Mouse (Mus musculus): Measurements from ENCODE around the gene Tnnc2. TPM values are rescaled to one million over a fixed set of nuclear protein-coding genes. Genes with fewer than 3 reads are reported as not detected.
"Not testable (repeated sequence)": the region's sequence is repeated elsewhere in the genome, so short reads cannot be mapped to it uniquely, and the experiment has no call there.

Tnnc2 gene
- polyA plus RNA-seq, 1 experiment from 2014 or later: 26.2 TPM

DNA sequence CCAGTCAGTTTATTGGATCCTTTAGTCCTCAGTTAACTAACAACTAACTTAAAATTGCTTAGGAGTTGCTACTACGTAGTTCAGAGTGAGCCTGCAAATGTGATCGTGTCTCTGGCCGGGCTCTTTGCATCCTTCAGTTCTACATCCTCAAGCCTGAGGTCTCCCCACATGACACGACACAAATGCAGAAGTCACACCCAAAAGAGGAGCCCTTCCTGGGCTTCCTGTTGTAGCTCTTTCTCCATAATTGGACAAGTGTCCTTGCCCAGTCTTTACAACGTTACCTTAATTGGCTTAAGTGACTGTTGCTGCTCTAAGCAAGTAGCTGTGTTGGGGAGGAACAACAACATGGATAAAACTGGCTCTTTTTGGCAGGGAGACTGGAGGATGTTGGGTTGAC is 35.6 kb upstream of the Tnnc2 start:
- no peak overlapping the region for H3K27ac ChIP-seq
- H3K27me3 ChIP-seq (replicated peaks): no peaks in the 10 kb centered on the region
- ATAC-seq (ENCODE audit: low FRiP score, low read depth): no peak
- peaks cover 6% of the 10 kb centered on the region for H3K36me3 ChIP-seq
- H3K9ac ChIP-seq: no peak overlapping the region
- no peaks in the 10 kb centered on the region for H3K4me1 ChIP-seq
- WGBS: 92% methylated on average over 5 of the region's 5 CpGs
- H3K9me3 ChIP-seq: no peaks in the 10 kb centered on the region
- no peak overlapping the region for H3K4me2 ChIP-seq (replicated peaks)
- H3K4me3 ChIP-seq: no peak overlapping the region

DNA sequence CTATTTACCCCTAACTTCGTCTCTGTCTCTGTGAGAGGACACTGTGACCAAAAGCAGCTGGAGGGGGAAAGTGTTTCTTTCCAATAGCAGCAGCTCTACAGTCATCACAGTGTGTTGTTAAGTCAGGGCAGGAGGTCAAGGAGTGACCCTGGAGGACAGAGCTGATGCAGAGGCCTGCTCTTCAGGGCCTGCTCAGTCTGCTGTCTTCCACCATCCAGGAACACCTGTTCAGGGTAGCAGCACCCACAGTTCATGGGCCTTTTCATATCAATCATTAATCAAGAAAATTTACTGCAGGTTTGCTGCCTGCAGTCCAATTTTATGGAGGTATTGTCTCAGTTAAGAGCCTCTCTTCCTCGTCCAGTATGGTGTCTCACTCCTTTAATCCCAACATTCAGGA is 33.8 kb upstream of the Tnnc2 start:
- Histone ChIP-seq H3K4me2 (replicated peaks) (no peak overlapping the region), H3K27me3 (replicated peaks) (no peaks in the 10 kb centered on the region), H3K27ac (no peak overlapping the region), H3K9ac (no peak overlapping the region), H3K36me3 (peaks cover 5% of the 10 kb centered on the region; the same call in 1 of the 2 replicates), H3K4me1 (no peaks in the 10 kb centered on the region), H3K9me3 (no peaks in the 10 kb centered on the region), H3K4me3 (no peak overlapping the region)
- WGBS: 55% methylated on average over 2 of the region's 2 CpGs
- no peak for ATAC-seq (ENCODE audit: low FRiP score, low read depth)

GRCm38 (mm10) chr2:164806614-164807013 is 26.8 kb upstream of the Tnnc2 start:
- H3K27ac ChIP-seq: no peak overlapping the region
- H3K36me3 ChIP-seq: peaks cover 8% of the 10 kb centered on the region; the same call in 1 of the 2 replicates
- no peaks in the 10 kb centered on the region for H3K27me3 ChIP-seq (replicated peaks)
- H3K4me3 ChIP-seq: no peak overlapping the region
- peak overlapping the region; percentile 77; the same call in 1 of the 2 replicates for H3K4me2 ChIP-seq (replicated peaks)
- peaks cover 17% of the 10 kb centered on the region for H3K4me1 ChIP-seq
- no peak for ATAC-seq (ENCODE audit: low FRiP score, low read depth)
- 82% methylated on average over 7 of the region's 7 CpGs for WGBS
- H3K9me3 ChIP-seq: no peaks in the 10 kb centered on the region
- no peak overlapping the region for H3K9ac ChIP-seq

DNA sequence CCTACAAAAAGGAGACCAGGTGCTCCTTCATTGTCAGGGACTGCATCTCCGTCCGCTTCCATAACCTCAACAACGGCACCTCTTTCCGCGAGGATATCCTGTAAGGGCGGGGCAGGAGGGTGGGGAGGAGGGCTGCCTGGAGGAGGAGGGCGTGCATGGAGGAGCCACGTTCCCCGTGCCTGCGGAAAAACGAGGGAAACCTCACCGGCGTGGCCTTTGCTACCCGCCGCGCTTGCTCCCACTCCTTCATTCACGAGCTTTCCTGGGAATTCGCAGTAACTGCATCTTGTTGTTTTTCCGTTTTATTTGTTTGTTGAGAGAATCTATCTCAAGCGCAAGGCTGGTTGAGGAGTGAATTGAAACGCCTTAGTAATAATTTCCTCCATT is 25.6 kb upstream of the Tnnc2 start:
- Histone ChIP-seq H3K9ac (peak overlapping the region; percentile 69), H3K27ac (0 out of 2 replicates have a peak overlapping the region, but pooled peaks have one; percentile 47), H3K9me3 (no peaks in the 10 kb centered on the region), H3K27me3 (replicated peaks) (no peaks in the 10 kb centered on the region), H3K4me3 (peak overlapping the region; percentile 59), H3K4me2 (replicated peaks) (peak overlapping the region; percentile 77), H3K36me3 (peaks cover 14% of the 10 kb centered on the region), H3K4me1 (peaks cover 17% of the 10 kb centered on the region)
- ATAC-seq (ENCODE audit: low FRiP score, low read depth): peak; percentile 71
- 2% methylated on average over 21 of the region's 21 CpGs for WGBS

- Histone ChIP-seq H3K9ac (peak within 1 kb of the TSS; percentile 71), H3K27ac (peak within 1 kb of the TSS; percentile 47; the same call in 1 of the 2 replicates), H3K36me3 (peaks cover 16% of the 10 kb centered on the region), H3K4me1 (peaks cover 17% of the 10 kb centered on the region), H3K4me2 (replicated peaks) (peak within 1 kb of the TSS; percentile 81), H3K27me3 (replicated peaks) (no peaks in the 10 kb centered on the region), H3K9me3 (no peaks in the 10 kb centered on the region), H3K4me3 (peak within 1 kb of the TSS; percentile 59)
- WGBS: under 1% methylated on average over 47 of the region's 47 CpGs
- ATAC-seq (ENCODE audit: low FRiP score, low read depth): peak; percentile 96
Observed at GRCm38 (mm10) chr2:164804533-164805331, 25.0 kb upstream of the Tnnc2 start, which contains the start of the genes Acot8 and Zswim3. Acot8 (minus strand) TSS chr2:164804882. Zswim3 (plus strand) TSS chr2:164805098.

- H3K9ac ChIP-seq: peak overlapping the region; percentile 71
- peak overlapping the region; percentile 81 for H3K4me2 ChIP-seq (replicated peaks)
- H3K27me3 ChIP-seq (replicated peaks): no peaks in the 10 kb centered on the region
- no peaks in the 10 kb centered on the region for H3K9me3 ChIP-seq
- H3K36me3 ChIP-seq: peaks cover 19% of the 10 kb centered on the region
- H3K4me3 ChIP-seq: peak overlapping the region; percentile 59
- no peak for ATAC-seq (ENCODE audit: low FRiP score, low read depth)
- WGBS: 46% methylated on average over 1 of the region's 1 CpGs
- H3K4me1 ChIP-seq: peaks cover 17% of the 10 kb centered on the region
- no peak overlapping the region for H3K27ac ChIP-seq
Observed at GRCm38 (mm10) chr2:164803921-164804313, 24.1 kb upstream of the Tnnc2 start.

DNA sequence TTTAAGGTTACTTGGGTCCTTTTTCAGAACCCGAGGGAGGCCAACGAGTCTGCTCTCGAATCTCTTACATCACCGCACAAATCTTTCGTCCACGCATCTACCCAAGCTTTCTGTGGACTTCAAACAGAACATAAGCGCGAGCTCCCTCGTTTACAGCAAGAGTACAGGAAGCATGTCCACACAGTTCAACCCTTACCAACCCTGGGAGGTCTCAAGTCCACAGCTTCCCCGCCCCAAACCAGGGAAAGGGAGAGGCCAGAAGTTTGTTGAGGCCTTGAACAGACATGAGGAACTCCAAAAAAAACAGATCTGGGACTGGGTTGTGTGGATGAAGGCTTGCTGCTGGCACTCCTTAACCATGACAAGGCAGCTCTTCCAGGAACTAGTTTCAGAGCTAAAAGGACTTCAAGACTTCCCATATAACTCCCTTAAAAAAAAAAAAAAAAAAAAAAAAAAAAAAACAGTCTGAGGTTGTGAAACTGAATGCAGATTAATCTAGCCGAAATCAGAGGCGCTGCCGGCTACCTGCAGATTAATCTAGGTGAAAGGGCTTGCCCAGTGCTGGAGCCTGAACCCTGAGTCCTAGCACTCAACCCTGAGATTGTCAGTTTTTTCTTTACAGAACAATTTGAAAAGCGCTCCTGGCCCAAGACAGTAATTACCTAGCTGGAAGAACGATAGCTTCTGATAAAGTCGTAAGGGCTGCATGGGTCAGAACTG is 23.6 kb upstream of the Tnnc2 start:
- WGBS: 94% methylated on average over 16 of the region's 16 CpGs
- ATAC-seq (ENCODE audit: low FRiP score, low read depth): no peak

GRCm38 (mm10) chr2:164800252-164801004 is 20.7 kb upstream of the Tnnc2 start:
- Histone ChIP-seq H3K9ac (no peak overlapping the region), H3K4me2 (replicated peaks) (no peak overlapping the region), H3K4me1 (peaks cover 8% of the 10 kb centered on the region), H3K27ac (no peak overlapping the region), H3K4me3 (no peak overlapping the region), H3K9me3 (no peaks in the 10 kb centered on the region), H3K36me3 (peaks cover 46% of the 10 kb centered on the region), H3K27me3 (replicated peaks) (no peaks in the 10 kb centered on the region)
- 93% methylated on average over 13 of the region's 13 CpGs for WGBS
- ATAC-seq (ENCODE audit: low FRiP score, low read depth): no peak

More for the DNA sequence above, 23.6 kb upstream of the Tnnc2 start:
- Histone ChIP-seq H3K27me3 (replicated peaks) (no peaks in the 10 kb centered on the region), H3K27ac (no peak overlapping the region), H3K4me3 (peak overlapping the region; percentile 59; the same call in 1 of the 2 replicates), H3K9ac (peak overlapping the region; percentile 71), H3K4me2 (replicated peaks) (peak overlapping the region; percentile 81), H3K9me3 (no peaks in the 10 kb centered on the region), H3K36me3 (peaks cover 23% of the 10 kb centered on the region), H3K4me1 (peaks cover 17% of the 10 kb centered on the region)

GRCm38 (mm10) chr2:164798554-164798953 is 18.8 kb upstream of the Tnnc2 start:
- not testable (repeated sequence) for H3K9ac ChIP-seq; H3K9me3 ChIP-seq; H3K27ac ChIP-seq; H3K4me3 ChIP-seq; ATAC-seq (ENCODE audit: low FRiP score, low read depth); H3K4me2 ChIP-seq (replicated peaks); H3K4me1 ChIP-seq; H3K27me3 ChIP-seq (replicated peaks)
- H3K36me3 ChIP-seq: peaks cover 58% of the 10 kb centered on the region
- 83% methylated on average over 6 of the region's 6 CpGs for WGBS

DNA sequence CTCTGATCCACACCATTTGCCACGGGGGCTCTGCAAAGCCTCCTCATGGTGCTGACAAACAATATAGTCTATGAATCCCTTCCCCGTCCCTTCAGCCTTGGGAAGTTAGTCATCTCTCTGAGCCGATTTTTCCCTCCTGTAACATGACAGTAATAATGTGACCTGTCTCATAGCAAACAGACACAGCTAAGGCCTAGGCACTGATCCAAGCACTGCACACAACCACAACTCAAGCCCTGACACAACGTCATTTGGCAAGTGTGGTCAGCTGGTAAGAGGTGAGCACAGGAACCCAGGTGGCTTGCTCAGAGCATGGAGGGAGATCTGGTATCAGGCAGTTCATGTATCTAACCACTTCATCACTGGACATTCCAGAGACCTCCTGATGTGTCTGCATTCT is 16.1 kb upstream of the Tnnc2 start:
- Histone ChIP-seq H3K27me3 (replicated peaks) (no peaks in the 10 kb centered on the region), H3K4me3 (no peak overlapping the region), H3K4me1 (no peaks in the 10 kb centered on the region), H3K9me3 (no peaks in the 10 kb centered on the region), H3K9ac (no peak overlapping the region), H3K27ac (no peak overlapping the region), H3K4me2 (replicated peaks) (no peak overlapping the region), H3K36me3 (peaks cover 71% of the 10 kb centered on the region)
- no peak for ATAC-seq (ENCODE audit: low FRiP score, low read depth)
- WGBS: 87% methylated on average over 4 of the region's 4 CpGs

GRCm38 (mm10) chr2:164794293-164794692 is 14.5 kb upstream of the Tnnc2 start:
- H3K4me1 ChIP-seq: no peaks in the 10 kb centered on the region
- ATAC-seq (ENCODE audit: low FRiP score, low read depth): peak; percentile 15; the same call in 1 of the 2 replicates
- H3K9me3 ChIP-seq: no peaks in the 10 kb centered on the region
- H3K9ac ChIP-seq: no peak overlapping the region
- WGBS: 40% methylated on average over 5 of the region's 5 CpGs
- no peak overlapping the region for H3K27ac ChIP-seq
- H3K36me3 ChIP-seq: peaks cover 65% of the 10 kb centered on the region
- H3K27me3 ChIP-seq (replicated peaks): no peaks in the 10 kb centered on the region
- no peak overlapping the region for H3K4me3 ChIP-seq
- H3K4me2 ChIP-seq (replicated peaks): no peak overlapping the region

DNA sequence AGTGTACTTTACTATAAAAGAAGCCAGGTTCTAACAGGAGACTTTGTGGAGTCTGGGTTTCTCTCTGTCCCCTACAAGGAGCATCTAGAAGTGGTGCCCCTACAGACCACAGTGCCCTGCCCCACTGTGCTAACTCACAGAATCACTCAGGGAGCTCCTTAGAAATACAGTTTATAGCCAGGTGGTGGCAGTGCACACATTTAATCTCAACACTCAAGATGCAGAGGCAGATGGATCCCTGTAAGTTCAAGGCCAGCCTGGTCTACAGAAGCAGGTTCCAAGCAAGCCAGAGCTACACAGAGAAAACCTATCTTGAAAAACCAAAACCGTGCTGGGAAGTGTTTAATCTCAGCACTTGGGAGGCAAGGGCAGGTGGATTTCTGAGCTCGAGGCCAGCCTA is 14.0 kb upstream of the Tnnc2 start:
- no peak overlapping the region for H3K4me2 ChIP-seq (replicated peaks)
- no peaks in the 10 kb centered on the region for H3K27me3 ChIP-seq (replicated peaks)
- no peaks in the 10 kb centered on the region for H3K9me3 ChIP-seq
- H3K36me3 ChIP-seq: peaks cover 63% of the 10 kb centered on the region
- no peaks in the 10 kb centered on the region for H3K4me1 ChIP-seq
- ATAC-seq (ENCODE audit: low FRiP score, low read depth): no peak
- no peak overlapping the region for H3K4me3 ChIP-seq
- no peak overlapping the region for H3K27ac ChIP-seq
- 96% methylated on average over 2 of the region's 2 CpGs for WGBS
- no peak overlapping the region for H3K9ac ChIP-seq
